Mouse (Mus musculus) ES-E14 (cell line): Measurements from ENCODE around the gene Fras1. TPM values are rescaled to one million over a fixed set of nuclear protein-coding genes. Genes with fewer than 3 reads are reported as not detected.

Experiments
- DNase-seq: peaks from one replicate; pipeline ENCODE4 v3.0.0-alpha.2; 2013; ENCODE audit warnings: low read depth, low spot score
- H3K27ac ChIP-seq: 2 replicates; pipeline ENCODE4 v1.5.1; 2012; ENCODE audit warnings: low read depth, mild to moderate bottlenecking, low read length, moderate library complexity, mixed read lengths; ENCODE audit not compliant: poor library complexity, insufficient read depth, severe bottlenecking
- H3K36me3 ChIP-seq: 2 replicates; pipeline ENCODE4 v1.6.1; 2012; ENCODE audit warnings: mild to moderate bottlenecking, low read length, moderate library complexity, mixed read lengths; ENCODE audit not compliant: control insufficient read depth, poor library complexity, insufficient read depth, severe bottlenecking
- H3K4me1 ChIP-seq, 2 experiments: fragments of 150-350 bp in 1 of 2; sonication (generic) in 1 of 2; 2 replicates each; pipeline ENCODE4 v1.6.1; 2012; ENCODE audit warnings: low read length in 2 of 2, mild to moderate bottlenecking in 1 of 2, mixed read lengths in 1 of 2; ENCODE audit not compliant: control insufficient read depth in 2 of 2, insufficient read depth in 2 of 2, poor library complexity in 1 of 2
- H3K4me3 ChIP-seq, 2 experiments: fragments of 150-350 bp in 1 of 2; sonication (generic) in 1 of 2; 2 replicates each; pipeline ENCODE4 v1.5.1; 2012; ENCODE audit warnings: low read length in 2 of 2, low read depth in 1 of 2, mild to moderate bottlenecking in 1 of 2, mixed read lengths in 1 of 2; ENCODE audit not compliant: insufficient read depth in 1 of 2, poor library complexity in 1 of 2, severe bottlenecking in 1 of 2
- H3K9ac ChIP-seq: 2 replicates; pipeline ENCODE4 v1.6.1; 2012; ENCODE audit warnings: low read depth, mild to moderate bottlenecking, low read length, mixed read lengths; ENCODE audit not compliant: poor library complexity, insufficient read depth, severe bottlenecking
- H3K9me3 ChIP-seq: fragments of 150-350 bp; sonication (generic); 2 replicates; pipeline ENCODE4 v1.6.1; 2012; ENCODE audit warnings: low read depth, mild to moderate bottlenecking, low read length; ENCODE audit not compliant: control insufficient read depth, insufficient read depth
- CHD2 ChIP-seq: IDR thresholded peaks from 2 replicates; pipeline ENCODE4 v1.6.1; 2014; ENCODE audit warnings: mild to moderate bottlenecking, low read depth, low read length, inconsistent platforms
- HCFC1 ChIP-seq: IDR thresholded peaks from 2 replicates; pipeline ENCODE4 v1.6.1; 2012; ENCODE audit warnings: low read length, inconsistent platforms, borderline replicate concordance; ENCODE audit not compliant: insufficient read depth
- MAFK ChIP-seq: IDR thresholded peaks from 2 replicates; pipeline ENCODE4 v1.6.1; 2014; ENCODE audit warnings: mild to moderate bottlenecking, low read depth, low read length, inconsistent platforms; ENCODE audit not compliant: insufficient read depth
- ZC3H11A ChIP-seq: IDR thresholded peaks from 2 replicates; pipeline ENCODE4 v1.6.1; 2012; ENCODE audit warnings: low read depth, mild to moderate bottlenecking, inconsistent platforms, low read length, borderline replicate concordance
- ZNF384 ChIP-seq: IDR thresholded peaks from 2 replicates; pipeline ENCODE4 v1.6.1; 2012; ENCODE audit warnings: low read depth, low read length, inconsistent platforms
- in situ Hi-C, 2 experiments: fragments of 600-800 bp; cut with MboI; formaldehyde crosslinking; loops; one replicate each; pipeline ENCODE4 v1.15.1; 2025; ENCODE audit warnings: low sequenced_read_pairs in 2 of 2, inconsistent platforms in 1 of 2; ENCODE audit not compliant: unreplicated experiment in 2 of 2
- total RNA-seq: library from RNA; depleted of rRNA; stranded (reverse); fragments of 300-350 nt; gene quantifications from 2 replicates; pipeline ENCODE4 v1.2.3, GENCODE M21; 2012

The Fras1 gene
- total RNA-seq, 1 experiment, result 1.6 TPM

DNA sequence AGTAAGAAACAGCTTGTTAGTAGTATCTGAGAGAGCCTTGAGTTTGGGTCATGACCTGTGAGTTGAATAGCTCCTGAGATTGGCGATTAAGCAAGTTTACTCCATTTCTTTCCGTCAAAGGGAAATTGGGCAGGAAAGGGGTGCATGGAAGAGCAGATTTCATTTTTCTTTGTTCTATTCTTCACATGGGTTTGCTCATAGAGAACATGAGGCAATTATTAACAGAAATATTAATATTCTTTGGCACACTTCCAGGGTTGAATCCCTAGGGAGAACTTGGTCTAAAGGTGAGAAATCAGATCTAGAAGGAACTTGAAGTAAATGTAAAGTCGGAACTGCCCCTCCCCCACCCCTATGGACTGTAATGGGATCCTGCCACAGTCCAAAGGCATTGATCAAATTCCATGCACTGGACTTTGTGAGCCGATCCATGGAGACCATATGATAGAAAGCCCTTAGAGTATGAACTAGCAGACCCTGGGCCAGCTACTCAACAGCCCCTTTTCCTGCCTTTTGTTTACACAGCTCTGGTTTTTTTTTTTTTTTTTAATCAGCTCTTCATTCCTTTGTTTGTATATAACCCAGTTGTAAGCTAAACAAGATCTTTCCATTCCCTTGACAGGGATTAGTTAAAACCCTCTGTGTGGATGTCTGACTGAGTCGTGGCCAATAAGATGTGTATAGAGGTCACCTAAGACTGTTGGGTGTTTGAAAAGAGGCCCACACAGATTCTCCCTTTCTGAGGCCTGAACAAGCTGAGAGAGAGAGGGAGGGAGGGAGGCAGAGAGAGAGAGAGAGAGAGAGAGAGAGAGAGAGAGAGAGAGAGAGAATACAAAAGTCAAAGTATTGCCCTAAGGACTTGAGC, 22.3 kb downstream of the Fras1 start:
- TF ChIP-seq ZNF384, result no peak
- TF ChIP-seq CHD2, result no peak
- TF ChIP-seq MAFK, result no peak
- TF ChIP-seq ZC3H11A, result no peak
- no peak for TF ChIP-seq HCFC1
- no peaks in the 10 kb centered on the region for H3K4me1 ChIP-seq
- no peak for DNase-seq
- no peak overlapping the region for H3K4me3 ChIP-seq
- H3K27ac ChIP-seq, result no peak overlapping the region
- H3K9ac ChIP-seq, result no peak overlapping the region
- in situ Hi-C loops, result no loop called here
- H3K9me3 ChIP-seq, result no peaks in the 10 kb centered on the region
- no peaks in the 10 kb centered on the region for H3K36me3 ChIP-seq

DNA sequence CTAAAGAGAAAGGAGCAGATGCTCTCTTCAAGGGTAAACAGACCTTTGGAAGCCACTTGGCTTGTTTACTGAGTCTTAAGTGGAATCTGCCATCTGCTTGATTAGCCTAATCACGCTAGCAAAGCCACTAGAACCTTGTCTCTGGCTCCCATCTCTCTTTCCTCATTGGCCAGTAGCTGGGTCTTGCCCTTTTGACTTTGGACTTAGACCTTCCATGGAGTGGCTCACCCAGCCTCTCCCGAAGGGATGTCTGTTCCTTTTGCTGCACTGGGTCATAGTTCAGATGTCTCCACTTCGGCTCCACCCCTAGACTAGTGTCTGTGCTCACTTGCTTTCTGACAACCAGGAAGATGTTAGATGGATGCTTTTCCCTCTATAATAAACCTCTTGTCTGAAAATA, 28.8 kb downstream of the Fras1 start:
- Histone ChIP-seq H3K27ac (no peak overlapping the region), H3K36me3 (no peaks in the 10 kb centered on the region), H3K4me3 (no peak overlapping the region), H3K4me1 (no peaks in the 10 kb centered on the region), H3K9ac (no peak overlapping the region), H3K9me3 (no peaks in the 10 kb centered on the region)
- TF ChIP-seq HCFC1, result no peak
- TF ChIP-seq ZNF384, result no peak
- TF ChIP-seq MAFK, result no peak
- TF ChIP-seq CHD2, result no peak
- no peak for TF ChIP-seq ZC3H11A
- DNase-seq, result no peak
- in situ Hi-C loops, result no loop called here

DNA sequence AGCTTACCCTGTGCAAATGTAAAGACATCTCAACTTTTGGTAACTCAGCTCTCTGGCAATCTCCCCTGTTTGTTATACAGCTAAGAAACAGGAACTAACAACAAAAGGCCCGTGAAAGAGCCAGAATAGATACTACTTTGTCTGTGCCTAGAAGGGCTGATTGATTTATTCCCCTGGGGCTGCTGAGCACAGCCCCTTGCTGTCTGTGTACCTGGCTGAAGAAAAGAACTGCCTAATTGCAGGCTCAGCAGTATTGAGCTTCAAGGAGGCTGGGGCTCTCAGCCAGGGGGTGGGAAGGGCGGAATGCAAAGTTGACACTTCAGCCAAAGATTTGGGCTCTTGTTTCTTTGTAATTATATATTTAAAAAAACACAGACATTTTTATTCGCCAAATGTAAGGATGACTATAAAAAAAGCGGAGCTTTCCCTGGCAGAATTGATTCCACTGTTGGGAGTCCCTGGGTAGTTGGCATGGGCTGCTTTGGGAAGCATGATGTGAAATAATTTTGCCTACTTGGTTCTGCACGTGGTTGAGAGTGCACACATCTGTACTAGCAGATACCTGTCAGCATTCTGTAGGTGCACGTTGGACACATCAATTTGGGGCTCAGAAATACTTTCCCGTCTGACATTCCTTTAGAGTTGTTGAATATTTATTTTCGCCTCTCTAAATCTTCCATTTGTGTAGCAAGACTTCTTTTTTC, 31.5 kb downstream of the Fras1 start:
- no peaks in the 10 kb centered on the region for H3K9me3 ChIP-seq
- H3K9ac ChIP-seq, result no peak overlapping the region
- H3K4me1 ChIP-seq, result no peaks in the 10 kb centered on the region
- no peak overlapping the region for H3K27ac ChIP-seq
- TF ChIP-seq HCFC1 (no peak), CHD2 (no peak), ZC3H11A (no peak), ZNF384 (no peak), MAFK (no peak)
- in situ Hi-C loops, result no loop called here
- DNase-seq, result no peak
- no peak overlapping the region for H3K4me3 ChIP-seq
- H3K36me3 ChIP-seq, result no peaks in the 10 kb centered on the region

DNA sequence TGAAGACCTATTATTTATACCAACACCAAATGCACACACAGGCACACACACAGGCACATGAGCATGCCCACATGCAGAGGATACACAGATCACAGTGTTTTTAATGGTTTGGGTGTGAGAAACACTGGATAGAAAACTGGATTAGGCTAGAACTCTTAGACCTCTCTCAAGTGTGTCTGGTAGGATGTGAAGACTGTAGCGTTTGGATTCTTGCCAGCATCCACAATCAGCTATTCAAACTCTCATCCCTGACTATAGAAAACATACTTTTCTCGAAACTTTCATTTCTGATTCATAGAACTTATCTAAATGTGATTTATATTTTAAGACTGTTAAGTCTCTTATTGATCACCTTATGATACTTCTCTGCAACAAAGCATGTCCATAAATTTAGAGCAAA, 34.5 kb downstream of the Fras1 start:
- no peaks in the 10 kb centered on the region for H3K36me3 ChIP-seq
- H3K9me3 ChIP-seq, result no peaks in the 10 kb centered on the region
- in situ Hi-C loops, result no loop called here
- TF ChIP-seq ZNF384 (no peak), HCFC1 (no peak), ZC3H11A (no peak), CHD2 (no peak), MAFK (no peak)
- H3K4me1 ChIP-seq, result no peaks in the 10 kb centered on the region
- no peak overlapping the region for H3K9ac ChIP-seq
- DNase-seq, result no peak
- H3K4me3 ChIP-seq, result no peak overlapping the region
- H3K27ac ChIP-seq, result no peak overlapping the region
